Mouse (Mus musculus): Measurements from ENCODE around the gene Omt2b. TPM values are rescaled to one million over a fixed set of nuclear protein-coding genes. Genes with fewer than 3 reads are reported as not detected.

Gene Omt2b
- total RNA-seq (2023), result not detected in 2 replicates

GRCm38 (mm10) chr9:78327289-78327688 is at the start of gene Omt2b:
Gene Omt2b, plus strand, starts transcription at chr9:78327589.

DNA sequence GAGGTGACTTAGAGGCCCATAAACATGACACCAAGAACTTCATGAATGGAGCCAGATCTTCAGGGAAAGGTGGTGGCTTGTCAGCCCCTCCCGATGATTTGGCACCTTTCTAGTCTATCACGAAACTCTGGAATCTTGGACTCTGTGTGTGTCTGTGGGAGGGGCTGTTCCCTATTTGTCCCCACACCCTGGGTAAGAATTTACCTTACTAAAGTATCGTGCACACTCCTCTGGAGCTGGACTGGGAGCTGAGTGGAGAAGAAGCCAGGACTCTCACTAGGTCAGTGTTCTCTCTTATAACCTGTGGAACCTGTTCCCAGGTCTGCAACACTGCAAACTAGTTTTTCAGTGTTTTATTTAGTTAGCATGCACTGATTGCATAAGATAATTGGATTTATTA is 37.7 kb upstream of the Omt2b start, which contains the start of gene Gm10639:
TSS of gene Gm10639 (plus strand) at position 201 of the 400 bp plus-strand sequence.

GRCm38 (mm10) chr9:78314696-78315095 is 12.7 kb upstream of the Omt2b start, which contains the start of gene Omt2a:
Gene Omt2a, minus strand, starts transcription at chr9:78314796.

GRCm38 (mm10) chr9:78355611-78356010 is 28.2 kb downstream of the Omt2b start, which contains the start of gene Gsta2:
Gene Gsta2, minus strand, starts transcription at chr9:78355788.

GRCm38 (mm10) chr9:78367959-78368358 is 40.6 kb downstream of the Omt2b start, which contains the start of gene Dppa5a:
Gene Dppa5a, minus strand, starts transcription at chr9:78368177.

GRCm38 (mm10) chr9:78378113-78378785 is 50.9 kb downstream of the Omt2b start, which contains the start of gene Ooep:
Gene Ooep, minus strand, starts transcription at chr9:78378725.

Other genes starting within 250 kb of the Omt2b start
- 28.8 and 29.7 TPM in 2 replicates for gene Fbxo9, start 218.5 kb upstream of the Omt2b start, total RNA-seq (2023)
- gene Ick, start 218.4 kb upstream of the Omt2b start, total RNA-seq (2023), result 2.2 and 2.6 TPM in 2 replicates
- not detected in 2 replicates for gene Gsta4, start 144.8 kb upstream of the Omt2b start, total RNA-seq (2023)
- not detected in 2 replicates for gene Gsta1, start 96.9 kb upstream of the Omt2b start, total RNA-seq (2023)
- gene Gm3776, start 70.5 kb upstream of the Omt2b start, total RNA-seq (2023), result not detected in 2 replicates
- not detected in 2 replicates for gene Gm10639, start 37.7 kb upstream of the Omt2b start, total RNA-seq (2023)
- not detected in 2 replicates for gene Omt2a, start 12.8 kb upstream of the Omt2b start, total RNA-seq (2023)
- not detected in 2 replicates for gene Gsta2, start 28.2 kb downstream of the Omt2b start, total RNA-seq (2023)
- gene Dppa5a, start 40.6 kb downstream of the Omt2b start, total RNA-seq (2023), result not detected in 2 replicates
- not detected in 2 replicates for gene Ooep, start 51.1 kb downstream of the Omt2b start, total RNA-seq (2023)
- gene Ddx43, start 68.2 kb downstream of the Omt2b start, total RNA-seq (2023), result not detected in 2 replicates
- 8.3 and 10.0 TPM in 2 replicates for gene Cgas, start 115.6 kb downstream of the Omt2b start, total RNA-seq (2023)
- 10.1 and 11.8 TPM in 2 replicates for gene Mto1, start 120.6 kb downstream of the Omt2b start, total RNA-seq (2023)
- not detected in 2 replicates for gene Gm17324, start 121.2 kb downstream of the Omt2b start, total RNA-seq (2023)
- 2,596 and 2,621 TPM in 2 replicates for gene Eef1a1, start 161.6 kb downstream of the Omt2b start, total RNA-seq (2023)

All from neutrophil, adult 65 days (primary cell).